Mouse (Mus musculus) thymus, postnatal 10 days (tissue): ENCODE results near the gene Rap1b.

Source experiments
- DNase-seq, 2 experiments: peaks; one replicate each; pipeline ENCODE4 v3.0.0; 2021; ENCODE audit warnings: low spot score in 2 of 2

Gene Rap1b

GRCm38 (mm10) chr10:117818600-117818999 lies 27.2 kb downstream of the Rap1b start:
- no peak for DNase-seq

- no peak for DNase-seq
Measured at GRCm38 (mm10) chr10:117816721-117817120, 29.1 kb downstream of the Rap1b start.

GRCm38 (mm10) chr10:117812501-117812900 lies 33.3 kb downstream of the Rap1b start:
- no peak for DNase-seq

- DNase-seq = no peak
Measured at GRCm38 (mm10) chr10:117811555-117811954, 34.3 kb downstream of the Rap1b start.

- no peak for DNase-seq
Measured at GRCm38 (mm10) chr10:117810506-117810905, 35.3 kb downstream of the Rap1b start.

GRCm38 (mm10) chr10:117808068-117808467 lies 37.8 kb downstream of the Rap1b start:
- DNase-seq = no peak

- no peak for DNase-seq
Measured at GRCm38 (mm10) chr10:117805919-117806318, 39.9 kb downstream of the Rap1b start.

- no peak for DNase-seq
Measured at GRCm38 (mm10) chr10:117803870-117804850, 41.7 kb downstream of the Rap1b start.

GRCm38 (mm10) chr10:117801886-117802285 lies 43.9 kb downstream of the Rap1b start:
- DNase-seq = no peak

- no peak for DNase-seq
Measured at GRCm38 (mm10) chr10:117799806-117800205, 46.0 kb downstream of the Rap1b start.

- DNase-seq = peak; percentile 47 to 50
Measured at GRCm38 (mm10) chr10:117798436-117799035, 47.3 kb downstream of the Rap1b start.

- DNase-seq = no peak
Measured at GRCm38 (mm10) chr10:117797684-117798083, 48.2 kb downstream of the Rap1b start.

- DNase-seq = no peak
Measured at GRCm38 (mm10) chr10:117797106-117797505, 48.7 kb downstream of the Rap1b start.

- no peak for DNase-seq
Measured at GRCm38 (mm10) chr10:117796181-117796580, 49.7 kb downstream of the Rap1b start.

GRCm38 (mm10) chr10:117795206-117795605 lies 50.6 kb downstream of the Rap1b start:
- no peak for DNase-seq

GRCm38 (mm10) chr10:117793436-117794030 lies 52.3 kb downstream of the Rap1b start:
- DNase-seq = no peak

- peak; percentile 100 for DNase-seq
Measured at GRCm38 (mm10) chr10:117792141-117793091, 53.4 kb downstream of the Rap1b start, which contains the start of gene Nup107. Nup107 (minus strand) TSS chr10:117792705.

GRCm38 (mm10) chr10:117791171-117791470 lies 54.7 kb downstream of the Rap1b start:
- no peak for DNase-seq

- no peak for DNase-seq
Measured at GRCm38 (mm10) chr10:117790421-117791170, 55.2 kb downstream of the Rap1b start.

- DNase-seq = no peak
Measured at GRCm38 (mm10) chr10:117790011-117790410, 55.8 kb downstream of the Rap1b start.

- no peak for DNase-seq
Measured at GRCm38 (mm10) chr10:117784646-117785045, 61.2 kb downstream of the Rap1b start.
